In the genomic region with DNA sequence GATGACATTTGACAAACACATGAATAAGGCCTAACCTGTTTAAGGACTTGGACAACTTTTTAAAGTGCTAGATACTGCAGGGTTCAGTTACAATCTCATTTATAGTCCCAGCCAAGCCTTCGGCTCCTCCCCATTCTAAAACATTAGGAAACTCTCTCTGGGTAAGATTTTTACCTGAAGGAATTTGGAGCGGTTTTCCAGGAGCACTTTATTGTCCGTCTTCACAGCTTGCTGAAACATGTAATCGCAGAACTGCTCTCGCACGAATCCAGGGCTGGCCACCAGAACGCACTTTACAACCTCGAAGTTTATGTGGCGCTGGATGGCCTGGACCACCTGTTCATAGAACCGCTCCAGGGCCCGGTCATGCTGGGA, we compare ENCODE assay signal across 8 mouse cellular contexts. TPM values are rescaled to one million over a fixed set of nuclear protein-coding genes. Genes with fewer than 3 reads are reported as not detected.
A peak's percentile ranks its signal among the peaks of the same experiment; 100 is the strongest.
DNase-seq lines count a peak whose midpoint lies in the region; ATAC-seq and TF ChIP-seq lines count a peak whose summit lies in the region.

No protein-coding gene starts in this region.

- no peaks in the 10 kb centered on the region for H3K9me3 ChIP-seq in kidney, postnatal 0 days (replicated peaks; ENCODE audit: low read length)
- H3K9me3 ChIP-seq in embryonic facial prominence, embryonic 11.5 days (replicated peaks; ENCODE audit: control insufficient read depth, low read length), result no peaks in the 10 kb centered on the region
- H3K9me3 ChIP-seq in hindbrain, embryonic 16.5 days (ENCODE audit: control insufficient read depth, low read length), result peaks cover 2% of the 10 kb centered on the region; the same call in 1 of the 2 replicates
- no peaks in the 10 kb centered on the region for H3K9me3 ChIP-seq in midbrain, postnatal 0 days (ENCODE audit: low read length)

- H3K27me3 ChIP-seq in kidney, postnatal 0 days (ENCODE audit: insufficient read depth, low read length), result no peaks in the 10 kb centered on the region
- H3K27me3 ChIP-seq in embryonic facial prominence, embryonic 11.5 days (ENCODE audit: control insufficient read depth, insufficient read depth, low read length), result no peaks in the 10 kb centered on the region
- no peaks in the 10 kb centered on the region for H3K27me3 ChIP-seq in hindbrain, embryonic 16.5 days (replicated peaks; ENCODE audit: control insufficient read depth, insufficient read depth, low read length)
- no peaks in the 10 kb centered on the region for H3K27me3 ChIP-seq in midbrain, postnatal 0 days (ENCODE audit: insufficient read depth, low read length)

- peaks cover 2% of the 10 kb centered on the region; the same call in 1 of the 2 replicates for H3K36me3 ChIP-seq in kidney, postnatal 0 days (ENCODE audit: insufficient read depth, low read length)
- peaks cover 5% of the 10 kb centered on the region for H3K36me3 ChIP-seq in embryonic facial prominence, embryonic 11.5 days (replicated peaks; ENCODE audit: control insufficient read depth, insufficient read depth, low read depth, low read length)
- peaks cover 14% of the 10 kb centered on the region for H3K36me3 ChIP-seq in hindbrain, embryonic 16.5 days (ENCODE audit: control insufficient read depth, insufficient read depth, low read length)
- no peaks in the 10 kb centered on the region for H3K36me3 ChIP-seq in midbrain, postnatal 0 days (ENCODE audit: insufficient read depth, low read length)

- ATAC-seq in kidney, postnatal 0 days (replicated peaks; ENCODE audit: low FRiP score, low read depth), result no peak
- no peak for ATAC-seq in embryonic facial prominence, embryonic 11.5 days (replicated peaks; ENCODE audit: insufficient number of reproducible peaks, low FRiP score, low TSS enrichment, low read depth)
- no peak for ATAC-seq in hindbrain, embryonic 16.5 days
- ATAC-seq in midbrain, postnatal 0 days (ENCODE audit: low FRiP score), result no peak

- H3K4me3 ChIP-seq in kidney, postnatal 0 days (replicated peaks; ENCODE audit: low read depth, low read length), result peak overlapping the region; percentile 59
- peak overlapping the region; percentile 62 for H3K4me3 ChIP-seq in embryonic facial prominence, embryonic 11.5 days (ENCODE audit: low read depth, low read length)
- peak overlapping the region; percentile 72 for H3K4me3 ChIP-seq in hindbrain, embryonic 16.5 days (ENCODE audit: low read length)
- H3K4me3 ChIP-seq in midbrain, postnatal 0 days (ENCODE audit: low read depth, low read length), result peak overlapping the region; percentile 48

- peaks cover 9% of the 10 kb centered on the region for H3K4me1 ChIP-seq in kidney, postnatal 0 days (replicated peaks; ENCODE audit: insufficient read depth, low read length)
- no peaks in the 10 kb centered on the region for H3K4me1 ChIP-seq in embryonic facial prominence, embryonic 11.5 days (ENCODE audit: control insufficient read depth, insufficient read depth, low read length)
- H3K4me1 ChIP-seq in hindbrain, embryonic 16.5 days (ENCODE audit: control insufficient read depth, insufficient read depth, low read depth, low read length), result peaks cover 19% of the 10 kb centered on the region
- peaks cover 4% of the 10 kb centered on the region; the same call in 1 of the 2 replicates for H3K4me1 ChIP-seq in midbrain, postnatal 0 days (ENCODE audit: insufficient read depth, low read length)

- 35% methylated on average over 11 of the region's 11 CpGs for WGBS in kidney, postnatal 0 days
- WGBS in embryonic facial prominence, embryonic 11.5 days, result 66% methylated on average over 11 of the region's 11 CpGs
- 61% methylated on average over 11 of the region's 11 CpGs for WGBS in hindbrain, embryonic 16.5 days
- WGBS in midbrain, postnatal 0 days, result 73% methylated on average over 11 of the region's 11 CpGs

- no peak for DNase-seq in kidney, postnatal 0 days (ENCODE audit: low spot score)
- DNase-seq in kidney, postnatal 25 days, result no peak
- no peak for DNase-seq in embryonic facial prominence, embryonic 11.5 days (ENCODE audit: low spot score)
- DNase-seq in midbrain, postnatal 0 days (ENCODE audit: low spot score), result no peak
- DNase-seq in left cerebral cortex, adult 9 months (ENCODE audit: low spot score in 2 of 2), result no peak
- no peak for DNase-seq in embryo, embryonic 9.5 days (ENCODE audit: extremely low spot score)
- no peak for DNase-seq in gastrocnemius, postnatal 14 days

- peak overlapping the region; percentile 76 for H3K9ac ChIP-seq in kidney, postnatal 0 days (ENCODE audit: low read depth, low read length)
- peak overlapping the region; percentile 76 for H3K9ac ChIP-seq in embryonic facial prominence, embryonic 11.5 days (replicated peaks; ENCODE audit: low read length)
- peak overlapping the region; percentile 82 for H3K9ac ChIP-seq in hindbrain, embryonic 16.5 days (ENCODE audit: low read depth, low read length)
- H3K9ac ChIP-seq in midbrain, postnatal 0 days (replicated peaks; ENCODE audit: low read length, poor library complexity, severe bottlenecking), result peak overlapping the region; percentile 70

- intact Hi-C loops in gastrocnemius, postnatal 14 days (cut with DNase I; ENCODE audit: low total_unique reads), result no loop called here

- H3K27ac ChIP-seq in kidney, postnatal 0 days, result peak overlapping the region; percentile 92
- no peak overlapping the region for H3K27ac ChIP-seq in embryonic facial prominence, embryonic 11.5 days (replicated peaks; ENCODE audit: low read depth, low read length)
- no peak overlapping the region for H3K27ac ChIP-seq in hindbrain, embryonic 16.5 days (ENCODE audit: low read depth, low read length)
- H3K27ac ChIP-seq in midbrain, postnatal 0 days (ENCODE audit: low read depth, low read length), result no peak overlapping the region

- no peak for TF ChIP-seq CTCF in kidney, postnatal 0 days (IDR thresholded peaks at IDR 0.05; ENCODE audit: low read depth)
- TF ChIP-seq CTCF in midbrain, postnatal 0 days (IDR thresholded peaks at IDR 0.05), result no peak

- H3K4me2 ChIP-seq in kidney, postnatal 0 days (ENCODE audit: low read length), result peak overlapping the region; percentile 98
- H3K4me2 ChIP-seq in embryonic facial prominence, embryonic 11.5 days (ENCODE audit: low read depth, low read length), result peak overlapping the region; percentile 91
- peak overlapping the region; percentile 98 for H3K4me2 ChIP-seq in hindbrain, embryonic 16.5 days (ENCODE audit: low read length)
- H3K4me2 ChIP-seq in midbrain, postnatal 0 days (ENCODE audit: low read depth, low read length, poor library complexity, severe bottlenecking), result peak overlapping the region; percentile 89

RNA-seq across cellular contexts. Expression of a gene that starts 1.0 kb away (rescaled TPM):
- 8.4 and 9.9 TPM in 2 replicates for polyA plus RNA-seq in kidney, postnatal 0 days (2015; fragmentation: Nextera tagmentation; extraction: Ambion mirVana)
- 7.6 and 9.4 TPM in 2 replicates for polyA plus RNA-seq in embryonic facial prominence, embryonic 11.5 days (2014; fragmentation: Nextera tagmentation; extraction: Ambion mirVana)
- polyA plus RNA-seq in hindbrain, embryonic 16.5 days (2015; fragmentation: Nextera tagmentation; extraction: Ambion mirVana), result 5.8 and 6.7 TPM in 2 replicates
- 5.7 and 14.1 TPM in 2 replicates for total RNA-seq in midbrain, postnatal 0 days (2014; rRNA removed)
- 6.0 and 7.0 TPM in 2 replicates for polyA plus RNA-seq in midbrain, postnatal 0 days (2015; fragmentation: Nextera tagmentation; extraction: Ambion mirVana)
- total RNA-seq in gastrocnemius, postnatal 14 days (2021), result 10 to 100 TPM; 10.1 to 12.2 TPM

RNA-seq across cellular contexts. Expression of a gene that starts 12.7 kb away (rescaled TPM):
- polyA plus RNA-seq in kidney, postnatal 0 days (2015; fragmentation: Nextera tagmentation; extraction: Ambion mirVana), result 12.1 and 15.3 TPM in 2 replicates
- 1.3 and 2.3 TPM in 2 replicates for polyA plus RNA-seq in embryonic facial prominence, embryonic 11.5 days (2014; fragmentation: Nextera tagmentation; extraction: Ambion mirVana)
- 2.4 and 3.4 TPM in 2 replicates for polyA plus RNA-seq in hindbrain, embryonic 16.5 days (2015; fragmentation: Nextera tagmentation; extraction: Ambion mirVana)
- 3.1 TPM in 1 of 2 replicates, not detected in the other for total RNA-seq in midbrain, postnatal 0 days (2014; rRNA removed)
- polyA plus RNA-seq in midbrain, postnatal 0 days (2015; fragmentation: Nextera tagmentation; extraction: Ambion mirVana), result 3.4 TPM in 2 replicates
- total RNA-seq in gastrocnemius, postnatal 14 days (2021), result 1 to 10 TPM; 3.0 to 4.6 TPM

RNA-seq across cellular contexts. Expression of a gene that starts 12.8 kb away (rescaled TPM):
- polyA plus RNA-seq in kidney, postnatal 0 days (2015; fragmentation: Nextera tagmentation; extraction: Ambion mirVana), result 27.1 and 29.4 TPM in 2 replicates
- polyA plus RNA-seq in embryonic facial prominence, embryonic 11.5 days (2014; fragmentation: Nextera tagmentation; extraction: Ambion mirVana), result 2.6 and 4.2 TPM in 2 replicates
- polyA plus RNA-seq in hindbrain, embryonic 16.5 days (2015; fragmentation: Nextera tagmentation; extraction: Ambion mirVana), result 6.2 TPM in 2 replicates
- total RNA-seq in midbrain, postnatal 0 days (2014; rRNA removed), result 8.5 and 8.7 TPM in 2 replicates
- 3.0 and 3.6 TPM in 2 replicates for polyA plus RNA-seq in midbrain, postnatal 0 days (2015; fragmentation: Nextera tagmentation; extraction: Ambion mirVana)
- 10 to 100 TPM; 26.1 to 28.0 TPM for total RNA-seq in gastrocnemius, postnatal 14 days (2021)
